Mouse (Mus musculus): ENCODE results near the gene Syn3.
"Not testable (repeated sequence)": the region's sequence is repeated elsewhere in the genome, so short reads cannot be mapped to it uniquely, and the experiment has no call there.

Syn3 gene

DNA sequence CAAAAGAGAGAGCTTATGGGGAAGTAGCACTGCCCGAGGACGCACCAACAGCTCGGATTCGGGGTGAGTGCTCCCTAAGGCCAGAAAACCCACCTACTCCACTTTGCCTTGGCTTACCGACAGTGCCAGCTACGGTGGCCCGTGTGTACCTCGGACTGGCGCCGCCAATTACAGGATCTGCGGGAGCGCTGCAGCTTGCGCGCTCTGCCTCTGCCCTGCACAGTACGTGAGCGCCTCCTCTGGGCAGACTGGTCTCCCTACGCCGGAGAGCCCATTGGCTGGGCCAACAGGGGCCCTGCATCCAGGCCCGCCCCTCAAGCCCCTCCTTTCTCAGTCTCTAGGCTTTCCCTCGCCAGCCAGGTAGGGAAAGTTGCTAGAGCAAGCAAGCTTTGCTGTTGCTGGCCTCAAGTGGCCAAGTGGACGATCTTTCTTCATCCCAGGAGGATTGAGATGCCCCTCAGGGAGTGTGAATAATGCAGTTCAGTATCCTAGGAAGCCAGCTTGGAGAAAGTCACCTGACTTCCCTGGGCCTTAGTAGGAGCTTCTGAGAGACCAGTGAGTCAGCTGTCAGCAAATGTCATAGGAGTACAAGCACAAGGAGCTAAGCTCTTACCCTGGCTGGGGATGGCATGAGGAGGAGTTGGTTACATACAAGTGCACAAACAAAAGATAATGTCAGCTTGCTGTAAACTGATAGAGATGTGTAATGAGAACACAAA, at the start of gene Syn3:
TSS of gene Syn3 (minus strand) at position 224 of the 719 bp plus-strand sequence.
- DNase-seq (ENCODE audit: low spot score) = peak; percentile 25

DNA sequence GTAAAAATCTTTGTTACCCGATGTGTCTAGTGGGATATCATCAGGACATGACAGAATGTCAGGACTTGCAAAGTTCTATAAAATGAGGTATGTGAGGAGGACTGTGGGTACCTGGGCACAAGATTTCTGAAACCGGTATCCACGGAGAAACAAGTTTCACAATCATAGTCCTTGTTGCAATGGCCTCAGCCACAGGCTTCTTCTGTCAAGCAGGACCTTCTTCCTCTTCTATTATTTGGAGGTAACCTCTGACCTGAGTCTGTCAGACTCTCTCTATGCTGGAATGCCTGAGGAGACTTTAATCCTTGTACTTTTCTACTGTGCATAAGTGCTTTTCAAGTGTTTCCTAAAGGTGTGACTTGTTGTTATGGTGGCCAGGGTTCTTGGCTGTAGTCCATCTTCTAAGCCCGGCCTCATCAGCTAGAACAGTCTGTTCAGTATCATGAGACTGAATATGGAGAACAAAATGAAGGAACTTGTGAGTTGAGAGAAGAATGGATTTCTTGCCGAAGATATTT, 27.7 kb upstream of the Syn3 start:
- DNase-seq (ENCODE audit: low spot score) = not testable (repeated sequence)

GRCm38 (mm10) chr10:86513801-86514200, 15.1 kb upstream of the Syn3 start:
- no peak for DNase-seq (ENCODE audit: low spot score)

DNA sequence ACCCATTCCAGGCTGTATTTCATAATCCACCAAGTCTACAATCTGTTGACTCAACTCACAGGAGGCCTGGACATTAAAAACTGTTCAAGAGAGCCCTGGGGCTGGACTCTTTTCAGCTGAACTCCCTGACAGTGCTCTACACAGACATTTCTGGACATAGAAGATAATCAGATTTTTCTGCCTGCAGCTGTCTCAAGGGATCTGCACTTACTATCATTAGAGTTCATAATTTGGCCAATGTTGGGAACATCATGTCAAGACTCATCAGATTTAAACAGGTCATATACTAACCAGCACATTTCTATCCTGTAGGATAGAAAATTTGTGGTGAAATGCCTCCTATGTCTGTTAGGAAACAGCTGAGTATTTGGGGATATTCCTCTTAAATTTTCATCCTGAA, 12.2 kb upstream of the Syn3 start:
- no peak for DNase-seq (ENCODE audit: low spot score)

GRCm38 (mm10) chr10:86502063-86502462, 3.4 kb upstream of the Syn3 start:
- no peak for DNase-seq (ENCODE audit: low spot score)

DNA sequence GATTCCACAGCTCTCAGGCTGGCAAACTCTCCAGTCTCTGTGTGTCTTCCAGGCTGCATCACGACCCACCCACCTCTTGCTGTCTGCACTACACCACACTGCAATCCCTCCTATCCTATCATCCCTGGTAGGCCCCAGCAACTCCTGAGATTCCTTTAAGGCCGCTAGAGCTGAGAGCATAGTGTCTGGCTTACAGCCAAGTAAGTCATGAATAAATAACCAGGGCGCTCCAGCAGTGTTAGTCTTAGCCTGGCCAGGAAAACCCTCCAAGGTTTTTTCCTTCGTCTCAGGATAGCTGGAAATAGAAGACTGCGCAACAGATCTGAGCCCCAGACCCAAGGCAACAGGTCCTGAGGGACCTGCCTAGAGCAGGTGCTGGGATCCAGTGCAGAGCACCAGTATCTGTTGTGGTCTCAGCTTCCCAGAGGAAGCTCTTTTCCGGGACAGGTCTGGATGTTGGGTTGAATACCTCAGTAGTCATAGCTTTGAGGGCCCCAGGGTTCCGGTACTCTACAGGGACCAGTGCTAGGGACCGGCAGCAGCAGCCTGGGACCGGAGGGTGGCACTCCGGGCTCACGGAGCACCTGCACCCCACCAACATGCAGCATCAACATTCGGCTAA, 534 bp downstream of the Syn3 start:
- DNase-seq (ENCODE audit: low spot score) = no peak

DNA sequence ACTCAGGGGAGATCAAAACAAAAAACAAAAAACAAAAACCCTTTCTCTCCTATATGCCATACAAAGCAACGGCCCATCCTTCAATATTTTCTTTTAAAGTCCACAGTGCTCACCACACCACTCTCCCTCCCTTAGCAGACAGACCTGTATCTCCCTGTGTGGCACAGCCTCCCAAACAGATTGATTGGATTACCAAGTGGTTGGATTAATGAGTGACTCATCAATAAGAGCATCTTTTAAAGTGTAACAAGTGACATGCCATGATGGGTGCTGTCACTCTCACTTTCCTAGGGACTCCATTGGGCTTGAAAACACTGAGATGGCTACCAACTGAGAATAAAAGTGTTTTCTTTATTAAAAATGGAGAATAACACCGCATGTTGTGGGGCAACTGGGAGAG, 2.8 kb downstream of the Syn3 start:
- DNase-seq (ENCODE audit: low spot score) = no peak

DNA sequence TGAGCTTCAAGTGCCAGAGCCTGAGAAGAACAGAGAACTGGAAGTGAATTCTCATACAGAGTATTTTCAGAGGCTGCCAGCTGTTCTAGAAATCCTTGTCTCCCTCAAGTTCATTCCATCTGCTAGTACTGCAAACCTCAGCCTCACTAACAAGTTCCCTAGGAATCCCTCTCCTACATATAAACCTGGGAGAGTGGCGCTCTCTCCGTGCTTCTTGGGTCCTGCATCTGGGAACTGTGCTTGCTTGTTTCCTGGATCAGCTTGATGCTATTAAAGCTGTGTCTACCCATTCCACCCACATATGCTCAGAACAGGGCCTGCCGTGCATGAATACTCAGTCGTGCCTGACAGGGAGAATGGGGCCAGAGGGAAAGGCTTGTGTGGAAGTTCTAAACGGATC, 5.6 kb downstream of the Syn3 start:
- DNase-seq (ENCODE audit: low spot score) = no peak

DNA sequence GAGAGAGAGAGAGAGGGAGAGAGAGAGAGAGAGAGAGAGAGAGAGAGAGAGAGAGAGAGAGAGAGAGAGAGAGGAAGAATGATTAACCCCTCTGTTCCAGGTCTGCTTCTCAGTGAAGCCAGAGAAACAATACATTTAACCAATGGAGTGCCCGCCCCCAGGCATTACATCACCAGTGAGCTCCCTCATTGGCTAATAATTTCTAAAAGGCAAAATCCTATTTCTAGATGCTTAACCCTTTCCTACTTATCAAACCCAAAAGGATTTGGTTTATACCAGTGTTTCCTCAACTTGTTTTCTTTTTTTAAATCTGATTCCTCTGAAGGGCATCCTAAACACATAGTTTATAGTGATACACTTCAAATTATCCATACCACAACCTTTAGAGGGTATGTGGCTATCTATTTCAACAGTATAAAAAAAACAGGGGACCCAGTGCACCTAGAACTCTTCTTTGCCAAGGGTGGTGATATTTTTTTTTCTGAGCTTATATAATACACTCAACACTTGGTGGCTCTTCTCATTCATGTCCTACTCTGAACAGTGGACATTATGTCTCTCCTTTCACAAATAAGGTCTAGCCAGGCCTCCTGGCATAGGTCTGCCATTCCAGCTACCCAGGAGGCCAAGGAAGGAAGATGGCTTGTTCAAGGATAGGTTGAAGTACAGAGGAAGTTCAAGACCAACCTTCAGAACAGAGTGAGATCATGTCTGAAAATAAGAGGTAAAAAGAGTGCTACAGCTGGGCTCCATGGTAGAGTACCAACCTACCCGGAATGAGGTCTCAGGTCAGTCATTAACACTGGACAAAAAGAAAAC, 6.4 kb downstream of the Syn3 start:
- DNase-seq (ENCODE audit: low spot score) = no peak

DNA sequence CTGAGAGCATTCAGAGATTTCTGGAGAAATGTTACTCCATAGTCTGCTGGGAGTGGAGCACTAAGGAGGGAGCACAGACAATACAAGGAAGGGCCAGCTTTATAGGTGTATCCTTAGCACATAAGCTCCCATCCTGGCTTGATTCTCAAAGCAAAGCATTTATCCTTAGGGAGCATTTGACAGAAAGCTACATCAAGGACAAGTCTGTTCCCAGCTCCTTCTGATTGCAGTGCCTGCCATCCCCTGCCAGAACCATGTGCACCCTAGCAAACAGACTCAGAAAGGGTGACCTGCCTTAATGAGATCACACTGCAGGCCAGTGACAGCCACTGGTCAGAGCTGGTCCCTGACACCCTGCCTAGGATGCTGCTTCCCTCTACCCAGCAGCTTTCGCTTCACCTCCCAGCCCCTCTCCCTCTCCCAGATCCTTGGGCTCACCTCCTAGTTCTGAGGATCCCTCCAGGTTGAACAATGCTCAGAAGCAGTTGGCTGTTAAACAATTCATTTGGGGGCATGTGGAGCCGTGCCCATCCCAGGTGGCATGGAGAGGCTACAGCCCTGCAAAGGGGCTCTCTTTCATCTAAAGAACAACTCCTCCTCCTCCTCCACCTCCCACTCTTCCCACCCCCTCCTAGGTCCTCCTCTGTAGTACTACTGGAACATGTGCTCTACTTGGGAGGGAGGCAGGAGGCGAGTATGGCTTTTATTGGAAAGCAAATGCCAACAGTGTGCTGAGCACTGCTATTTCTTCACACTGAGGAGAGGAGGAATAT, 7.2 kb downstream of the Syn3 start:
- DNase-seq (ENCODE audit: low spot score) = no peak

DNA sequence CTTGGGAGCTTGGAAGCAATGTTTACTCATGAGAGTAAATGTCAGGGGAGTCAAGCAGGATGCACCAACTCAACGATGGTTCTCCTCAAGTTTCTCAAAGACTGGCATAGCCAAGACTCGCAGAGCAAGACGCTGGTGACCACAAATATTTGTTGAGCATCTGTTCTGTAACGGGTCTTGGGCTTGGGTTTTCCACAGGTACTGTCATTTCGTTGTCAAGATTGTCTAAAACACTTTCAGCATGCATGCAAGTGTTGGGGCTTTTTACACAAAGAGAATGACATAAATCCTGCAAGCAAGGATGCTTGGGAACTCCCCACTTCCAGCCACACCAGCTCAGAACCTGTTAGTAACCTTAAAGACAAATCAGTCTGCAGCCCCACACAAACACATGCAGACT, 10.2 kb downstream of the Syn3 start:
- DNase-seq (ENCODE audit: low spot score) = no peak

DNA sequence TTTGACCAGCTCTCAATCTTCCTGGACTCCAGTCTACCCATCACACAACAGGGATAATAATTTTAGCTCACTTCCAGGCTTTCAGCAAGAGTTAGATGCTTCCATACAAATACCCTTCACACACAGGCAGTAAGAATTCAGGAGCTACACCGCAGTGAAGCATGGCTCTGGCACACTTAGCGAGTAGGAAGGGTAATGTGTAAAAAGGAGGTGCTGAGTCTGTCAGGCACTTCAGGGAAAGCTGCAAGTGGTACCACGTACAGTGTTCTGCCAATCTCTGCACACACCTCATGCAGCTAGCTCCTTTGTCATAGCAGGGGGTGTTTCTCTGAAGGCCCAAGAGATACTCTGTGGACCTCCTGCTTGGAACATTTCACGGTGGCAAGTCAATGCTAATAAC, 12.7 kb downstream of the Syn3 start:
- no peak for DNase-seq (ENCODE audit: low spot score)

DNA sequence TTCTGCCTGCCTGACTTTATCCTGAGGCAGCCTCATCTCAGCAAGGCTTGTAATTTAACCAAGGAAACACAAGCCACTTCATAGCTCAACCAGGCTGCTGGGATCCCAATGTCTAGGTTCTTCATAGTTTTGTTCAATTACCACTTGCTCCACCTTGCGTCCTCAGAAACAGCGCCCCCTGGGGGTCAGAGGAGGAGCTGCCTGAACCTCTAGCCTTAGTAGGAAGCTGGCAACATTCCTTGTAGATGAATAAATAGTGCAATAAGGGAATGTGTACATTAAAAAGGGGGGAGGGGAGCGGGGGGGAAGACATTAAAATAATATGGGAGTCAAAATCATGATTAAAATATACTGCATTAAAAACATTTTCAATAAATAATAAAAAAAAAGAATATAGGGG, 14.7 kb downstream of the Syn3 start:
- peak; percentile 5 for DNase-seq (ENCODE audit: low spot score)

DNA sequence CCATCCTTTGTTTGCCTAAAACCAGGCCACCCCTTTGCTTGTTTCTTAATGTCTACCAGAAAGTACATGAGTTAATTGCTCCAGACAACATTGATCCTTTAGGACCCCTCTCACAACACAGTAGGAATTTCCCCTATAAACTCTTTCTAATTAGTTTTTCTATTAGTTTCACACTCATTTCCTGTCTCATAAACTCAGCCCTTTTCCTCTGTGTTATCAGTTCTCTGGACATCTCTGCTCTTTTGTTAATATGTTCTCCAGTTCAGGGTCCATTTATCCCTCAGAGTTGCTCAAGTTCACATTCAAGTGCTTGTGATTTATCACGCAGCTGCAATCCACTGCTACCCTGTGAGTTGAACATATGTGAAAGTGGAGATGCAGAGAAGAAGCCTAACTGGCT, 16.2 kb downstream of the Syn3 start:
- no peak for DNase-seq (ENCODE audit: low spot score)

DNA sequence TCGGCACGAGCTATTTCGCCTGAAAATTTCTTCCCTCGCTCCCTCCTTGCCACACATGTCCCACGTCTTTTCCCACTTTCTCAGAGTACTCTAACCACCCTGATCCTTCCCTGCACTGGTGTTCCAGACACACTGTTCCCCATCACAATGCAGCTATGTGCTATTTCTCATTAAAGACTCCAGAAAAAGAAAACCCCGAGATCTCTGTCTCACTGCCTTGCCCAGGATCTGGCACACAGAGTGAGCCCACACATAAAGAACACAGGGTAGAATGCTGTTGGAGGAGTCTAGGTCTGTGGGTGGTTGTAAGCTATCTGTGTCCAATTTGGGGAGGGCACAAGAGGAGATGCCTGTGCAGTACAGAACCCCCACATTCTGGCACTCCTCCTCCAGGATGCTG, 18.0 kb downstream of the Syn3 start:
- DNase-seq (ENCODE audit: low spot score) = no peak

- no peak for DNase-seq (ENCODE audit: low spot score)
Measured at GRCm38 (mm10) chr10:86479718-86480121, 19.0 kb downstream of the Syn3 start.

DNA sequence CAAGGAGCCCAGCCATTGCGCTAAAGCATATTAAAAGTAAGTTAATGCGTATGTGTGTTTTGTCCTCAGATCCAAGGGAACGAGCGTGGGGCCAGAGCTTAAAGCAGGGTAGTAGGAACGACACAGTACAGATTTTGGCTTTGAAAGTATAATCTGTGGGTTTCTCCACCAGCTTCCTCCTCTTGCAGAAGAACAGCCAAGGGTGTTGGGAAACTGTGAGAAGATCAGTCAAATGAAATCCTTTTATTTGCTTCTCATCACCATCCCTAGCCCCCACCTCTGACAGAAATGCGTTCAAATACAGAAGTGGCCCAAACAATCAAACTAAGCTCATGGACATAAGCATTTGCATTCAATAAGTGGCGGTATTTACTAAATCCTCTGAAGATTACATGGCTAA, 22.0 kb downstream of the Syn3 start:
- no peak for DNase-seq (ENCODE audit: low spot score)

DNA sequence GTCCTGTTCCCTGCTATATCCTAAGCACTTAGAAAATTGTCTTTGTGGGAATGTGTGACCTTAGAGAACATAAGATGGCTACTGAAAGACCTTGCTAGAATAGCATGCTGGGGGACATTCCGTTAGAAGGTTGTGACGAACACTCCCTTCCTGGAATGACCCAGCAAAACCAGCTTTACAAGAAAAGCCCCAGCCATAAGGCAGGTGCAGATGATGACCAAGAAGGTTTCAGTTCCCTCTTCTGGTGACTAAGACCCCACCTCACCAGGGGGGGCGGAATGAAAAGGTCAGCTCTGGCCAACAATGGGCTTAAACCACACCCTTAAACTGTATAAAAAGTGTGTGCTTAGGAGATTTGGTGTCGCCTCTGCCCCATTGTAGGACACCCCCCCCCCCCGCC, 23.4 kb downstream of the Syn3 start:
- no peak for DNase-seq (ENCODE audit: low spot score)

- DNase-seq (ENCODE audit: low spot score) = no peak
Measured at GRCm38 (mm10) chr10:86474176-86475154, 24.2 kb downstream of the Syn3 start.

DNA sequence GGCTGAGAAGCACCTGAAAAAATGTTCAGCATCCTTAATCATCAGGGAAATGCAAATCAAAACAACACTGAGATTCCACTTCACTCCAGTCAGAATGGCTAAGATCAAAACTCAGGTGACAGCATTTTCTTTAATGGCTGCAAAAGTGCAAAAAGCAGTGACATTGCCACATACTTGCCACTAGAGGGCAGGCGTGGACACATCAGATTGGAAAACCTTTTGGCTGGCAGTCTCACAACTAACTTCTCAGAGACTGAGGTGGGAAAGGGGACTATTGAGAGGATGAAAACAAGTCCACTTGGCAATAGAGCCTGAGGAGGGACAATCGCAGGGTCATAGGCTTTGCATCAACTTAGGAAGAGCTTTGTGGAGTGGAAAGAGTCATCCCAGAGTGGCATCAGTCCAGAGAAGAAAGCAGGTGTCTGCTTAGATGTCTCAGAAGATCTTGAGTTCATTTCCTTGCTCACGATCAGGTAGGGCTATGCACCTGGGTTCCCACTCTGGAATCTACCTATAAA, 25.0 kb downstream of the Syn3 start:
- no peak for DNase-seq (ENCODE audit: low spot score)
